Mouse (Mus musculus) stomach, postnatal 0 days (tissue): Measurements from ENCODE around the gene Dlg1. TPM values are rescaled to one million over a fixed set of nuclear protein-coding genes. Genes with fewer than 3 reads are reported as not detected.
A peak's percentile ranks its signal among the peaks of the same experiment; 100 is the strongest.

Source experiments
- ATAC-seq: fragments of 200-750 bp; cut with Nextera tagmentation; 2 replicates; pipeline ENCODE4 v1.8.0; 2017; ENCODE audit not compliant: low FRiP score, low TSS enrichment
- DNase-seq: peaks from one replicate; pipeline ENCODE4 v3.0.0-alpha.2; 2016; ENCODE audit warnings: low spot score
- H3K27ac ChIP-seq: fragments of 300-500 bp; sonication (generic); replicated peaks from 2 replicates; pipeline ENCODE4 v1.5.1; 2014; ENCODE audit warnings: mild to moderate bottlenecking, control low read depth
- H3K27me3 ChIP-seq: fragments of 300-500 bp; sonication (generic); 2 replicates; pipeline ENCODE4 v1.6.1; 2014; ENCODE audit warnings: low read length; ENCODE audit not compliant: control insufficient read depth, insufficient read depth
- H3K36me3 ChIP-seq: fragments of 300-500 bp; sonication (generic); 2 replicates; pipeline ENCODE4 v1.6.1; 2014; ENCODE audit warnings: low read length, mixed read lengths; ENCODE audit not compliant: control insufficient read depth, insufficient read depth
- H3K4me1 ChIP-seq: fragments of 300-500 bp; sonication (generic); replicated peaks from 2 replicates; pipeline ENCODE4 v1.6.1; 2014; ENCODE audit warnings: antibody characterized with exemption; ENCODE audit not compliant: control insufficient read depth, insufficient read depth
- H3K4me2 ChIP-seq: fragments of 300-500 bp; sonication (generic); replicated peaks from 2 replicates; pipeline ENCODE4 v1.6.1; 2014; ENCODE audit warnings: low read depth, mild to moderate bottlenecking, control low read depth, moderate library complexity
- H3K4me3 ChIP-seq: fragments of 300-500 bp; sonication (generic); 2 replicates; pipeline ENCODE4 v1.5.1; 2014; ENCODE audit warnings: low read depth, low read length, control low read depth
- H3K9ac ChIP-seq: fragments of 300-500 bp; sonication (generic); 2 replicates; pipeline ENCODE4 v1.6.1; 2014; ENCODE audit warnings: mild to moderate bottlenecking, low read length, control low read depth, mixed read lengths
- H3K9me3 ChIP-seq: fragments of 300-500 bp; sonication (generic); 2 replicates; pipeline ENCODE4 v1.6.1; 2016; ENCODE audit warnings: low read length; ENCODE audit not compliant: control insufficient read depth
- CTCF ChIP-seq: IDR thresholded peaks from 2 replicates; pipeline ENCODE4 v1.5.1; 2016; ENCODE audit warnings: antibody characterized with exemption, low read depth, mild to moderate bottlenecking, moderate library complexity
- EP300 ChIP-seq: optimal IDR thresholded peaks from 2 replicates; pipeline ENCODE3; 2016; ENCODE audit warnings: antibody characterized with exemption
- WGBS: fragments of 180-500 bp; shearing (Covaris S2); extraction: QIAGEN DNeasy Blood & Tissue Kit; methylation state at CpG from one replicate; pipeline ENCODE4 v1.1.7; 2014; 5-methylcytosine and 5-hydroxymethylcytosine counted together
- polyA plus RNA-seq: library from polyadenylated mRNA; unstranded; fragments of >200 nt; fragmentation: Nextera tagmentation; extraction: Ambion mirVana; gene quantifications from 2 replicates; pipeline ENCODE4 v1.2.1, GENCODE M21; 2015

Dlg1 gene
- polyA plus RNA-seq, 1 experiment from 2014 or later, result 11.8 TPM

DNA sequence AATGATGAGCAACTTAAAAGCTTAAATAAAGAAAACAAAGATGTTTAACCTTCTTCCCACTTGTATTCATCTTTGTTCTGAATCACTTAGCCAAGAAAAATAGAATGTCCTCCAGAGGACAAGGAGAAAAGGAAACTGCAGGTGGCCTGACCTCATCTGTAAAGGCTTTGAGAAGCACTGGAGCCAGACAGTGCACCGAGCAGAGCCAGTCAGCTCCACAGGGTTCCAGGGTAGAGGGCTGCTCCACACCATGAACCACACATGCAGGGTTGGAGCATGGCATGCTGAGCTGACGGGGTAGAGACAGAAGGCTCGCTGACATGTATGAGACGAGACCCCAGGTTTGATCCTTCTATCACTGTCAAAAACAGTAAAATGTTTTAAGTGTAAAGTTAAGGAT, 162.8 kb downstream of the Dlg1 start:
- ATAC-seq (no peak), DNase-seq (no peak)
- Histone ChIP-seq H3K4me2 (no peak overlapping the region), H3K36me3 (no peaks in the 10 kb centered on the region), H3K9me3 (no peaks in the 10 kb centered on the region), H3K4me3 (no peak overlapping the region), H3K27ac (no peak overlapping the region), H3K4me1 (no peaks in the 10 kb centered on the region), H3K27me3 (no peaks in the 10 kb centered on the region), H3K9ac (no peak overlapping the region)
- no peak for TF ChIP-seq EP300
- no peak for TF ChIP-seq CTCF
- WGBS, result 82% methylated on average over 4 of the region's 4 CpGs

DNA sequence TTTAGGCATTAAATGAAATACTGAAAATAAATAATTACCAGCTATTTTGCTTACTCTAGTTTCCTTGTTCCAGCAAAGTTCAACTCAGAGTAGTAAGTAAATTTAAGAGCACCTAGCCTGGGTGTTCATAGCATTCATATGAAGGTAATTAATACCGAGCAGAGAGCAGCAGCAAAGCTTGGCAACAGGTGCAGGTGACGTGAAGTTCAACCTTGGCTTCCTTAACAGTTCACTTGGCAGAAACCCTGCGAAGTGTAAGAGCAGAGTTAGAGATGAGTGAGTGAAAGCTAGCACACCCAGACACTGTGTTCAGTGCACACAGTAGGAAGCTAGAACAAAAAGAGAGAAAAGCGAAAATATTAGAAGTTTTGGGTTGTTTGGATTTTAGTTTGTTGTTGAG, 167.5 kb downstream of the Dlg1 start:
- Histone ChIP-seq H3K9me3 (no peaks in the 10 kb centered on the region), H3K27me3 (no peaks in the 10 kb centered on the region)
- WGBS, result 88% methylated on average over 4 of the region's 4 CpGs

DNA sequence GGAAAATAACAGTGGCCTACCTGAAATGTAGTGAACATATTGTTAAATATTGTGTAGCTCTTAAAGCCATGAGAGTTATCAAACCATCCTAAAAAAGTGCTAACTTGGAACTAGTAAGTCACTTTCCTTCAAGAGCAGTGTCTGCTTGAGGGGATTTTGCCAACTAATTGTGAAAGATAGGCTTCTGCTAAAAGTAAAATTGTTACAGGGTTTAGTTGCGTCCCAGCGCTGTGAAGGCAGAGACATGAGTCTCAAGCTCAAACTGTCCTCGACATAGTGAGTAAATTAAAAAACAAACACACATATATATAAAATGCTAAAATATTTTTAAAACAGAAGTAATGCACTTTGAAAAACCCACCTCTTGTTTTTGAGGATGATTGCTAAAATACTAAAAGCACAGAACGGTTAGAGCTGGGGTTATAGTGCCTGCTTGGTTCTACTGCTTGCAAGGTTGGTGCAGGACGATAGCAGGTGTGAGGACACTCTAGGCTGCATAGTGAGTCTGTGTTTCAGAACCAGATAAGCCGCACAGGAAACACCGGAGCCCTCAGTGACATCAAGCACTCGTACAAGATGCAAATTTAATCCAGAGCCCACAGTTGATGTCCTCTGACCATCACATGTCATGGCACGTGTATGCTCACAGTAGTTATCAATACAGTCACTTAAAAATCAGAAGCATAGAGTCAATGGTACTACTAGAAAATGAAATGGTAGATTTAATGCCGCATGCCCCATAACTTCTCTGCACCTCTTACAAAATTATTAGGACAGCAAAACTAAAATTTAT, 169.6 kb downstream of the Dlg1 start:
- Histone ChIP-seq H3K4me1 (no peaks in the 10 kb centered on the region), H3K9ac (no peak overlapping the region), H3K27ac (no peak overlapping the region), H3K4me2 (no peak overlapping the region), H3K4me3 (no peak overlapping the region), H3K27me3 (no peaks in the 10 kb centered on the region), H3K9me3 (no peaks in the 10 kb centered on the region), H3K36me3 (0 out of 2 replicates have a peak, but pooled peaks cover 2% of the 10 kb centered on the region)
- 92% methylated on average over 10 of the region's 10 CpGs for WGBS
- ATAC-seq (no peak), DNase-seq (no peak)
- TF ChIP-seq CTCF (no peak), EP300 (no peak)

More for the DNA sequence above, 167.5 kb downstream of the Dlg1 start:
- no peak overlapping the region for H3K9ac ChIP-seq
- H3K27ac ChIP-seq, result no peak overlapping the region
- H3K4me1 ChIP-seq, result no peaks in the 10 kb centered on the region
- ATAC-seq, result no peak
- DNase-seq, result no peak
- H3K4me3 ChIP-seq, result no peak overlapping the region
- no peak overlapping the region for H3K4me2 ChIP-seq
- no peak for TF ChIP-seq CTCF
- no peak for TF ChIP-seq EP300
- no peaks in the 10 kb centered on the region for H3K36me3 ChIP-seq

DNA sequence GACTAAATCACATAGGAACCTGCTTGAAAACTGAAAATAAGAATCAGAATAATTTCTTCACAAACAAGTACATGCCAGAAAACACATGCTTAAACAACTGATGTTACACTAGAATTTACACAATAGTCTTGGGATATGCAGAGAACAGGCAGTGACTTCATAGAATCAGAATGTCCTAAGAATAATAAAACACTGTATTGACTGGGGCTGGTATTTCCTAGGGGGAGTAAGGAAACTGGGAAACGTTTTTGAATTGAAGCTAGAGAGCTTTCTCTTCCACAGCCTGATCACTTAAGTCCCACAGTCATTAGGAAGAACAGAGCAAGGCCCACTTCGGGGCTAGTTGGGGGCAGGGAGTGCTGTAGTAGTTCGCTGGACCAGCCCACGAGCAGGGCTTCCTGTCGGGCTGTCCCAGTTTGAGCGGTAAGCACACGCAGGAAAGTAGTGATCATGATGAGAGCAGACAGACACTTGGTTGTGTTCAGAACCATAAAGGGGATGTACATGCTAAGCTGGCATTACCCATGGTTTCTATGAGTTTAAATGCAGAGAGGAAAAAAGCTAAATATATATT, 170.9 kb downstream of the Dlg1 start:
- WGBS, result 60% methylated on average over 7 of the region's 7 CpGs
- H3K27ac ChIP-seq, result 0 out of 2 replicates have a peak overlapping the region, but pooled peaks have one; percentile 26
- TF ChIP-seq EP300 (no peak), CTCF (no peak)
- H3K4me2 ChIP-seq, result no peak overlapping the region
- DNase-seq (no peak), ATAC-seq (no peak; the same call in 1 of the 2 replicates)
- H3K36me3 ChIP-seq, result 0 out of 2 replicates have a peak, but pooled peaks cover 8% of the 10 kb centered on the region
- no peaks in the 10 kb centered on the region for H3K4me1 ChIP-seq
- H3K9ac ChIP-seq, result no peak overlapping the region
- H3K9me3 ChIP-seq, result no peaks in the 10 kb centered on the region
- no peak overlapping the region for H3K4me3 ChIP-seq
- H3K27me3 ChIP-seq, result no peaks in the 10 kb centered on the region

DNA sequence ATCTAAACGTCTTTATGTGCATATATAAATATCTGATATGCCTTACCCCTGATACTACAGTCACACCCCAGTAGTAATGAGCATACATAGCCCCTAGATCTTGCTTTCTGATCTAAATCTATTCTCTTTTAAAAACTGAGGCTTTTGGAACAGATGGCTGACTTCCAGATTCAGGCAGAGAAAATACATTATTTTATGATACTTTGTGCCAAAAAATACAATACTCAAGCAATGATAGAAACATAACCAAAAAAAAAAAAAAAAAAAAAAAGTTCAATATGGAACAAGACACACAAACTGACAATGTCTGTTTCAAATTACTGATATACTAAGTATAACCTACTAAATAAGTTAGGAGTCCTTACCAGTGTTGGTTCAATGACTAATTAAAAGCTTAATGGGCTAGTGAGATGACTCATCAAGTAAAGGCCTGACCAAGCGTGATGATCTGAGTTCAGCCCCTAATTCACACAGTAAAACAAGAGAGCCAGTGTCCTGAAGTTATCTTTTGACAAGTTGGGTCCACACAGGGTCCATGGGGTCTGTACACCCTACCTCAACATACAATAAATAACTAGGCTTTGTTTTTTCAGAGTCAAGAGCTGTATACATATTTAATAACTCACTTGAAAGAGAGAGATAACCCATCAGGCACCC, 171.5 kb downstream of the Dlg1 start:
- H3K9me3 ChIP-seq, result no peaks in the 10 kb centered on the region
- ATAC-seq (no peak), DNase-seq (no peak)
- H3K4me2 ChIP-seq, result no peak overlapping the region
- no peak overlapping the region for H3K4me3 ChIP-seq
- H3K4me1 ChIP-seq, result no peaks in the 10 kb centered on the region
- no peak overlapping the region for H3K27ac ChIP-seq
- TF ChIP-seq CTCF (no peak), EP300 (no peak)
- no peak overlapping the region for H3K9ac ChIP-seq
- 0 out of 2 replicates have a peak, but pooled peaks cover 8% of the 10 kb centered on the region for H3K36me3 ChIP-seq
- no peaks in the 10 kb centered on the region for H3K27me3 ChIP-seq
- 68% methylated on average over 2 of the region's 2 CpGs for WGBS
